Mouse (Mus musculus): ENCODE measurements around the gene Atp6v0e2. TPM values are rescaled to one million over a fixed set of nuclear protein-coding genes. Genes with fewer than 3 reads are reported as not detected.

Gene Atp6v0e2
- polyA plus RNA-seq, 1 experiment = 4.7 TPM

- 34% methylated on average over 14 of the region's 14 CpGs for WGBS
- peak overlapping the region; percentile 52 for H3K4me3 ChIP-seq (ENCODE audit: control insufficient read depth, insufficient read depth, low read length)
- no peak for DNase-seq
- TF ChIP-seq CTCF (IDR thresholded peaks at IDR 0.05; ENCODE audit: borderline replicate concordance, control insufficient read depth, extremely low read depth, insufficient read depth, low read length, poor library complexity) = no peak
- TF ChIP-seq POLR2A (IDR thresholded peaks at IDR 0.05; ENCODE audit: control insufficient read depth, extremely low read depth, insufficient read depth, low read length, poor library complexity) = no peak
- peaks cover 11% of the 10 kb centered on the region for H3K4me1 ChIP-seq (replicated peaks; ENCODE audit: control insufficient read depth, insufficient read depth, low read length)
- peak overlapping the region; percentile 79 for H3K27ac ChIP-seq (ENCODE audit: control insufficient read depth, insufficient read depth, low read length)
- no peaks in the 10 kb centered on the region for H3K27me3 ChIP-seq (ENCODE audit: control insufficient read depth, insufficient read depth, low read length)
- no peaks in the 10 kb centered on the region for H3K36me3 ChIP-seq (ENCODE audit: control insufficient read depth, insufficient read depth, low read length)
Measured at GRCm38 (mm10) chr6:48555104-48555890, 17.9 kb downstream of the Atp6v0e2 start.

GRCm38 (mm10) chr6:48555956-48556355 lies 18.5 kb downstream of the Atp6v0e2 start:
- no peak for TF ChIP-seq POLR2A (IDR thresholded peaks at IDR 0.05; ENCODE audit: control insufficient read depth, extremely low read depth, insufficient read depth, low read length, poor library complexity)
- no peak for TF ChIP-seq CTCF (IDR thresholded peaks at IDR 0.05; ENCODE audit: borderline replicate concordance, control insufficient read depth, extremely low read depth, insufficient read depth, low read length, poor library complexity)
- Histone ChIP-seq H3K4me3 (ENCODE audit: control insufficient read depth, insufficient read depth, low read length) (no peak overlapping the region), H3K27me3 (ENCODE audit: control insufficient read depth, insufficient read depth, low read length) (no peaks in the 10 kb centered on the region), H3K27ac (ENCODE audit: control insufficient read depth, insufficient read depth, low read length) (no peak overlapping the region), H3K36me3 (ENCODE audit: control insufficient read depth, insufficient read depth, low read length) (no peaks in the 10 kb centered on the region), H3K4me1 (replicated peaks; ENCODE audit: control insufficient read depth, insufficient read depth, low read length) (peaks cover 11% of the 10 kb centered on the region)
- 94% methylated on average over 3 of the region's 3 CpGs for WGBS
- DNase-seq = no peak

GRCm38 (mm10) chr6:48565693-48566310 lies 28.4 kb downstream of the Atp6v0e2 start:
- WGBS = over 99% methylated on average over 4 of the region's 4 CpGs

GRCm38 (mm10) chr6:48566312-48566711 lies 28.9 kb downstream of the Atp6v0e2 start:
- 77% methylated on average over 5 of the region's 5 CpGs for WGBS
- H3K4me3 ChIP-seq (ENCODE audit: control insufficient read depth, insufficient read depth, low read length) = no peak overlapping the region
- H3K36me3 ChIP-seq (ENCODE audit: control insufficient read depth, insufficient read depth, low read length) = no peaks in the 10 kb centered on the region
- H3K27ac ChIP-seq (ENCODE audit: control insufficient read depth, insufficient read depth, low read length) = no peak overlapping the region
- no peaks in the 10 kb centered on the region for H3K27me3 ChIP-seq (ENCODE audit: control insufficient read depth, insufficient read depth, low read length)
- no peaks in the 10 kb centered on the region for H3K4me1 ChIP-seq (replicated peaks; ENCODE audit: control insufficient read depth, insufficient read depth, low read length)
- no peak for TF ChIP-seq POLR2A (IDR thresholded peaks at IDR 0.05; ENCODE audit: control insufficient read depth, extremely low read depth, insufficient read depth, low read length, poor library complexity)
- TF ChIP-seq CTCF (IDR thresholded peaks at IDR 0.05; ENCODE audit: borderline replicate concordance, control insufficient read depth, extremely low read depth, insufficient read depth, low read length, poor library complexity) = no peak
- no peak for DNase-seq

More at GRCm38 (mm10) chr6:48565693-48566310, 28.4 kb downstream of the Atp6v0e2 start:
- H3K27ac ChIP-seq (ENCODE audit: control insufficient read depth, insufficient read depth, low read length) = no peak overlapping the region
- no peak for DNase-seq
- TF ChIP-seq POLR2A (IDR thresholded peaks at IDR 0.05; ENCODE audit: control insufficient read depth, extremely low read depth, insufficient read depth, low read length, poor library complexity) (no peak), CTCF (IDR thresholded peaks at IDR 0.05; ENCODE audit: borderline replicate concordance, control insufficient read depth, extremely low read depth, insufficient read depth, low read length, poor library complexity) (no peak)
- no peaks in the 10 kb centered on the region for H3K27me3 ChIP-seq (ENCODE audit: control insufficient read depth, insufficient read depth, low read length)
- H3K36me3 ChIP-seq (ENCODE audit: control insufficient read depth, insufficient read depth, low read length) = no peaks in the 10 kb centered on the region
- H3K4me3 ChIP-seq (ENCODE audit: control insufficient read depth, insufficient read depth, low read length) = no peak overlapping the region
- no peaks in the 10 kb centered on the region for H3K4me1 ChIP-seq (replicated peaks; ENCODE audit: control insufficient read depth, insufficient read depth, low read length)

DNA sequence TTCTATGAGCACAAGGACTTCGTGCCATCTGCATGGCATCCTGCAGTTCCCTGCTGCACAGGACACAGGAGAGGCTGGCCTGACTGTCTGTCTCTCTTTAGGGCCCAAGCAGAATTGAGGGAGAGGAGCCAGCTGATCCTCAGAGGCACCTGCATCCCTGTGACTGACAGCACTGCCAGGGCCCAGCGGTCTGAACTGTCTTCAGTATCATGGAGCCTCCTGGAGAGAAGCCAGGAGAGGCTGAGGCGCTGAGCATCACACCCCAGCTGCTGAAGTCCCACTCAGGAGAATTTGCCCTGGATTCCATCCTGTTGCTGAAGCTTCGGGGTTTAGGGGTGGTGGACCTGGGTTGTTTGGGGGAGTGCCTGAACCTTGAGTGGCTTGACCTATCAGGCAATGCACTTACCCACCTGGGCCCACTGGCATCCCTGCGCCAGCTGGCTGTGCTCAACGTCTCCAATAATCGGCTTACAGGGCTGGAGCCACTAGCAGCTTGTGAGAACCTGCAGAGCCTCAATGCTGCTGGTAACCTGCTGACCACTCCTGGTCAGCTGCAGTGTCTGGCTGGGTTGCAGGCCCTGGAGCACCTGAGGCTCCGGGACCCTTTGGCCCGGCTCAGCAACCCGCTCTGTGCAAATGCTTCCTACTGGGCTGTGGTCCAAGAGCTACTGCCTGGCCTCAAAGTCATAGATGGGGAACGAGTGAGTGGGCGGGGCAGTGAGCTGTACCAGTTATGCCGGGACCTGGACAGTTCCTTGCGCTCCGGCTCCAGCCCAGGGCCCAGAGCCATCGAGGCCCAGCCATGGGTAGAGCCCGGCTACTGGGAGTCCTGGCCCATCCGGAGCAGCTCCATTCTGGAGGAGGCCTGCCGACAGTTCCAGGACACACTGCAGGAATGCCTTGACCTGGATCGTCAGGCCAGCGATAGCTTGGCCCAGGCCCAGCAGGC lies 30.9 kb downstream of the Atp6v0e2 start:
- TF ChIP-seq CTCF (IDR thresholded peaks at IDR 0.05; ENCODE audit: borderline replicate concordance, control insufficient read depth, extremely low read depth, insufficient read depth, low read length, poor library complexity) (no peak), POLR2A (IDR thresholded peaks at IDR 0.05; ENCODE audit: control insufficient read depth, extremely low read depth, insufficient read depth, low read length, poor library complexity) (no peak)
- Histone ChIP-seq H3K4me3 (ENCODE audit: control insufficient read depth, insufficient read depth, low read length) (no peak overlapping the region), H3K4me1 (replicated peaks; ENCODE audit: control insufficient read depth, insufficient read depth, low read length) (no peaks in the 10 kb centered on the region), H3K36me3 (ENCODE audit: control insufficient read depth, insufficient read depth, low read length) (no peaks in the 10 kb centered on the region), H3K27ac (ENCODE audit: control insufficient read depth, insufficient read depth, low read length) (no peak overlapping the region), H3K27me3 (ENCODE audit: control insufficient read depth, insufficient read depth, low read length) (no peaks in the 10 kb centered on the region)
- no peak for DNase-seq
- WGBS = 84% methylated on average over 21 of the region's 21 CpGs
